Mouse (Mus musculus) stomach, embryonic 16.5 days (tissue): ENCODE data around the gene Col1a2. TPM values are rescaled to one million over a fixed set of nuclear protein-coding genes. Genes with fewer than 3 reads are reported as not detected.

Source experiments
- ATAC-seq: fragments of 200-750 bp; cut with Nextera tagmentation; 2 replicates; pipeline ENCODE4 v1.8.0; 2017; ENCODE audit warnings: moderate number of reproducible peaks, moderate TSS enrichment; ENCODE audit not compliant: insufficient read depth, low FRiP score
- H3K27ac ChIP-seq: fragments of 300-500 bp; sonication (generic); 2 replicates; pipeline ENCODE4 v1.5.1; 2014; ENCODE audit warnings: low read length
- H3K27me3 ChIP-seq: fragments of 300-500 bp; sonication (generic); 2 replicates; pipeline ENCODE4 v1.6.1; 2014; ENCODE audit warnings: low read length, control low read depth, mixed read lengths; ENCODE audit not compliant: control insufficient read depth, insufficient read depth
- H3K36me3 ChIP-seq: fragments of 300-500 bp; sonication (generic); 2 replicates; pipeline ENCODE4 v1.6.1; 2014; ENCODE audit warnings: low read length; ENCODE audit not compliant: control insufficient read depth, insufficient read depth
- H3K4me1 ChIP-seq: fragments of 300-500 bp; sonication (generic); 2 replicates; pipeline ENCODE4 v1.6.1; 2014; ENCODE audit warnings: low read length, control low read depth, mixed read lengths; ENCODE audit not compliant: control insufficient read depth, insufficient read depth
- H3K4me2 ChIP-seq: fragments of 300-500 bp; sonication (generic); 2 replicates; pipeline ENCODE4 v1.6.1; 2014; ENCODE audit warnings: low read depth, low read length, mixed read lengths
- H3K4me3 ChIP-seq: fragments of 300-500 bp; sonication (generic); replicated peaks from 2 replicates; pipeline ENCODE4 v1.5.1; 2014; ENCODE audit warnings: mild to moderate bottlenecking, low read length
- H3K9ac ChIP-seq: fragments of 300-500 bp; sonication (generic); 2 replicates; pipeline ENCODE4 v1.6.1; 2014; ENCODE audit warnings: low read length
- H3K9me3 ChIP-seq: fragments of 300-500 bp; sonication (generic); replicated peaks from 2 replicates; pipeline ENCODE4 v1.6.1; 2016; ENCODE audit warnings: low read length, control low read depth; ENCODE audit not compliant: control insufficient read depth
- WGBS: fragments of 180-500 bp; shearing (Covaris S2); extraction: QIAGEN DNeasy Blood & Tissue Kit; methylation state at CpG from one replicate; pipeline ENCODE4 v1.1.7; 2014; 5-methylcytosine and 5-hydroxymethylcytosine counted together
- polyA plus RNA-seq: library from polyadenylated mRNA; unstranded; fragments of >200 nt; fragmentation: Nextera tagmentation; extraction: Ambion mirVana; gene quantifications from 2 replicates; pipeline ENCODE4 v1.2.1, GENCODE M21; 2015

Gene Col1a2
- polyA plus RNA-seq, 1 experiment from 2014 or later, result 1,212 TPM

DNA sequence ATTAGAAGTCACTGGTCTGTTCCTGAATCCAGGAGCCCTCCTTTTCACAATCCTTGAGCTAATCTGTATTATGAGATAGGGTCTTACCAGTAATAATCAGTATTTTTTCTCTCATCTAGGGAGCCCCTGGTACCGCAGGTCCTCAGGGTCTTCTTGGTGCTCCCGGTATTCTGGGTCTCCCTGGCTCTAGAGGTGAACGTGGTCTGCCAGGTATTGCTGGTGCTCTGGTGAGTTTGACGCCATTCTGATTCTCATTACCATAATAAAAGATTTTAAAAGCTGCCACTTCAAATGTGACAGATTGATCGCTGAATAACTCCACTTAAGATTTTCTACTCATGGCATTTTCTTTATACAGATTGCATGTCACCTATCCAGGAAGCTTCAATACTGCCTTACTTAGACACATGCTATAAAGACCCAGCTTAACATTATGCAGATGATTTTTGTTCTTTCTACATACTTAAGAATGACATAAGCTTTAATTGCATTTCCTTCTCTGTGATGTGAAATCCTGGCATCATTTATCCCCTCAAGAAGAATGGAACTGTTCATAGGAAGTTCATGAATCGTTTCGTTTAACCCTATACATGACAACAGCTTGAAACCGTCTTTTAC lies 30.0 kb downstream of the Col1a2 start:
- no peak overlapping the region for H3K4me2 ChIP-seq
- H3K4me1 ChIP-seq, result no peaks in the 10 kb centered on the region
- no peak for ATAC-seq
- no peaks in the 10 kb centered on the region for H3K27me3 ChIP-seq
- H3K9ac ChIP-seq, result no peak overlapping the region
- no peak overlapping the region for H3K27ac ChIP-seq
- H3K4me3 ChIP-seq, result no peak overlapping the region
- H3K9me3 ChIP-seq, result no peaks in the 10 kb centered on the region
- no peaks in the 10 kb centered on the region; the same call in 1 of the 2 replicates for H3K36me3 ChIP-seq
- 83% methylated on average over 8 of the region's 8 CpGs for WGBS

DNA sequence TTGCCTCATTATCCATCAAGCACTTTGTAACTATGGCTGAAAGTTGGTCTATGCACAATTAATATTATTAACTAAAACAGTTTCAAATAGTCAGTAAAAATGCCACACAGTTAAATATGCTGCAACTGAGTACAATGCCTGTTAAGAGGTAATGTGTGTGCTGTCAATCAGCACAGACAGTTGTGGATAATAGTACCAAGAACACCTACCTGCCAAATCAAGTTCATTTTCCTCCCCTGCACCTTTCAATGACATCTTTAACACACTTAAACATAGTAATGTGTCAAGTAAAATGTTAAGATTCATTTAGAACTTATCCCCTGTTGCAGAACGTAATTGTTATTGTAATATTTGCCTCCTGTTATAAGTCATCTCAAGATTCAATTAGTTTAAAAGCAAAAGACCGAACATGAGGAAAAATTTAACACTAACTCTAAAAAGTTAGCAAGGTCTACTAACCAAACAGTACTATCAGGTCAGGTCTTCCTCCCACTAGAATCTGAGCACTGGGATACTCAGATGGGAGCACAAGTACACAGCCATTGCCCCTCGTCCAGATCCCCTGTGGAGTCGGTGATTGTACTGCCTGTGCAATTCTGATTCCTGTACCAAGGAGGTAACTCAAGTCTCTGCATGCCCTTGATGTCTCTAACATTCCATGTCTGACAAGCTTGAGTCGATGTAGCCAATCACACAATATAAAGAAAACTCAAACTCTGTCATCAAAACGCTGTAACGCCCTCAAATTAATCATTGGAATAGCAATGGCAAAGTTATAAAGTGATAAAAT lies 37.5 kb downstream of the Col1a2 start:
- H3K27me3 ChIP-seq, result no peaks in the 10 kb centered on the region
- H3K27ac ChIP-seq, result no peak overlapping the region
- H3K9ac ChIP-seq, result no peak overlapping the region
- H3K4me1 ChIP-seq, result peaks cover 2% of the 10 kb centered on the region; the same call in 1 of the 2 replicates
- H3K9me3 ChIP-seq, result no peaks in the 10 kb centered on the region
- no peak overlapping the region for H3K4me3 ChIP-seq
- no peak; the same call in 1 of the 2 replicates for ATAC-seq
- peaks cover 3% of the 10 kb centered on the region for H3K36me3 ChIP-seq
- H3K4me2 ChIP-seq, result no peak overlapping the region
- 86% methylated on average over 7 of the region's 7 CpGs for WGBS

DNA sequence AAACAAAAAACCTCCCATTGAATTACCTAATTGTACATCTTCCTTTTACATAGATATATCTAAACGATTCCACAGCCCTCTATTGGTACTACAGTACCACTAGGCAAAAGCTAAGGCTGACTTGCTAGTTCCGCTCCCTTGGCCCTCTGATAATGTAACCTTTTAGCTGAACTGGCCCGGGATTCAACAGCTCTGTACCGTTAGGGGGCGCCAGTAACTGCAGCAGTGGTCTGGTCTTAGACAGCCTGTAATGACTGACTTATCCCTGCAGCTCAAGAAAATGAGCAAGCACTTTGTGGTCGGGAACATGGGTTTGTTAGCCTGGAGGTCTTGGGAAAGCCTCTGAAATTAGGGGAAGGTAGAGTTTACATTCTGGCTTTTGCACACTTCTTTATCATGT lies 39.9 kb downstream of the Col1a2 start:
- Histone ChIP-seq H3K27me3 (no peaks in the 10 kb centered on the region), H3K4me2 (no peak overlapping the region), H3K9me3 (no peaks in the 10 kb centered on the region), H3K36me3 (peaks cover 3% of the 10 kb centered on the region; the same call in 1 of the 2 replicates), H3K9ac (no peak overlapping the region), H3K27ac (no peak overlapping the region), H3K4me1 (peaks cover 2% of the 10 kb centered on the region; the same call in 1 of the 2 replicates), H3K4me3 (no peak overlapping the region)
- WGBS, result 48% methylated on average over 6 of the region's 6 CpGs
- no peak for ATAC-seq

DNA sequence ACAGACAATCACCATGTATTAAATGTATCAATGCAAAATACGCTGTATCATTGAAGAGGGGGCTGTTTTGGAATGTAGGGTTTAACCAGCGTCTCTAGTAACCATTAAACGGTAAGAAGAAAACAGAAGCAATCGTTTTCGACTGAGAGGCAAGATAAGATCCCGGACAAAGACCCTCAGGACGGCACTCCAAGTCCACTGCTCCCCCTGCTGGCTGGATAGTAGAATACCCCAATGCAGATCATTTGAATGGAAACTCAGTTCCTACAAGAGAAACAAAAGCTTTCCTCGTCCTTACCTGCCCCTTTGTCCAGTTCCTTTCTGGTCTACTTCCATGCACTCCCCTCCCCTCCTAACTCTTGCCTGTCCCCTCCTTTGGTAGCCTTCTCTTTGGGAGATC lies 41.1 kb downstream of the Col1a2 start:
- H3K9ac ChIP-seq, result no peak overlapping the region
- ATAC-seq, result no peak
- WGBS, result 19% methylated on average over 8 of the region's 8 CpGs
- no peak overlapping the region for H3K4me3 ChIP-seq
- no peaks in the 10 kb centered on the region for H3K36me3 ChIP-seq
- H3K27ac ChIP-seq, result no peak overlapping the region
- H3K4me2 ChIP-seq, result peak overlapping the region; percentile 34; the same call in 1 of the 2 replicates
- no peaks in the 10 kb centered on the region for H3K9me3 ChIP-seq
- no peaks in the 10 kb centered on the region for H3K27me3 ChIP-seq
- peaks cover 2% of the 10 kb centered on the region; the same call in 1 of the 2 replicates for H3K4me1 ChIP-seq

DNA sequence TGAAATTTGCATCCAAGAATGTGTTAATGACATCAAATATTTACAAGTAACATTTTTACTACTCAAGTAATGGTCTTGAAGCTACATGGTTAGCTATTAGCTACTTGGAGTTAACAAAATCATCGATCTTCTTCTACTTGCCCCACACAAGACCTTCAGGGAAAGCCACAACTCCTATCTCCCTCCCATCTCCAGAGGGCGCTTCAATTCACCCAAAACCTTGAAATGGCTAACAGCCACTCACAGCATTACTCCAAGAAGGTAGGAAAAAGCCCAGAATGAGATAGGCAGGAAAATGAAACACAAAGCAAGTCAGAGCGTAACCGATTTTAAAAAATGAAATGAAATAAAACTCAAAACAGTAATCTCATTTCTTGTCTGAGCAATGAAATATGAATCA lies 44.3 kb downstream of the Col1a2 start:
- H3K4me1 ChIP-seq, result peaks cover 2% of the 10 kb centered on the region; the same call in 1 of the 2 replicates
- H3K9me3 ChIP-seq, result no peaks in the 10 kb centered on the region
- no peak overlapping the region for H3K4me2 ChIP-seq
- no peak overlapping the region for H3K9ac ChIP-seq
- no peaks in the 10 kb centered on the region for H3K36me3 ChIP-seq
- H3K4me3 ChIP-seq, result no peak overlapping the region
- no peaks in the 10 kb centered on the region for H3K27me3 ChIP-seq
- WGBS, result 52% methylated on average over 4 of the region's 4 CpGs
- ATAC-seq, result no peak
- no peak overlapping the region for H3K27ac ChIP-seq

DNA sequence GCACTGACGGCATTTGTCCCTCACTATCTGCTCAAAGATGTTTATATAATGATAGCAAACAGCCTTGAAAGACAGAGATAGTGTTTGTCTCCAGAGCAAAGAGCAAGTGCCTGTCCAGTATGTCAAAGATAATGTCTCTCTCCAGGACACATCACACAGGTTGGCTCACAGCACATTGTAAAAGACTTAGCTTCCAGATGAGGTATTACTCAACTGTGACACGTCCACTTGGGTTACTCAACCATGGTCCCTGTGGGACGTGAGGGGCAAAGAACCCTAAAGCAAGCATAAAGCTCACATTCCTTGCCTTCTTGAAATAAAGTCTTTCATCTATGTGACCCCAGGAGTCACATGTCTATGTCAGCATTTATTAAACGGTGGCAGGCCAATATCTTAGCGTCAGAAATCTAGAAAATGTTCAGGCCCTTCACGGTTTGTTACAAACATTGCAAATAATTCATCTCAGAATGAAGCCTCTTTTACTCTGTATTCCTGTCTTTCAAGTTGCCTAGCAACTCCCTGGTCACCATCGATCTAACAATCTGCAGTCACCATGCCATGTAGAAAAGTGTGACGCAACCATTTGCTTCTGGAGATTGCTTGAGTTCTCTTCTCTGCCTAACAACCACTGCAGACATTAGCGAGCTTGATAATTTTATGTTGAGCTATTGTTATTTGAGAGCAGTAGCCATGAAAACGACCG lies 45.4 kb downstream of the Col1a2 start:
- Histone ChIP-seq H3K27me3 (no peaks in the 10 kb centered on the region), H3K36me3 (no peaks in the 10 kb centered on the region), H3K9me3 (no peaks in the 10 kb centered on the region), H3K9ac (no peak overlapping the region), H3K4me2 (no peak overlapping the region), H3K27ac (no peak overlapping the region), H3K4me3 (no peak overlapping the region), H3K4me1 (peaks cover 2% of the 10 kb centered on the region; the same call in 1 of the 2 replicates)
- 48% methylated on average over 11 of the region's 11 CpGs for WGBS
- no peak for ATAC-seq

DNA sequence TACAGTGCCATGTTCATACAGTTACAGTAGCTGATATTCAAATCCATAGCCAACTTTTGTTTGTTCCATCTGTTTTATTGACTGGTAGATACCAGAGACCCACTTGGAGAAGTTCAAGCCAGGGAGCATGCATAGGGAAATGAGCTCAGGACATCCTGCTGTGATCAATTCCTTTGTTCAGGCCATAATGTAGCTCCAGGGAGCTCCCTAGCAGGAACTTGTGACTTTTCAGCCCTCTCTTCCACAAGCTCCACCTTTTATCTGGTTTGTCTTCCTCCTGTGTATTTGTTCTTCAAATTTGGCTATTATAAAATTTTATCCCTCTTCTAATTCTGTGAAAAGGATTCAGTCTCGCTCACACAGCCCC lies 45.9 kb downstream of the Col1a2 start:
- H3K36me3 ChIP-seq, result no peaks in the 10 kb centered on the region

DNA sequence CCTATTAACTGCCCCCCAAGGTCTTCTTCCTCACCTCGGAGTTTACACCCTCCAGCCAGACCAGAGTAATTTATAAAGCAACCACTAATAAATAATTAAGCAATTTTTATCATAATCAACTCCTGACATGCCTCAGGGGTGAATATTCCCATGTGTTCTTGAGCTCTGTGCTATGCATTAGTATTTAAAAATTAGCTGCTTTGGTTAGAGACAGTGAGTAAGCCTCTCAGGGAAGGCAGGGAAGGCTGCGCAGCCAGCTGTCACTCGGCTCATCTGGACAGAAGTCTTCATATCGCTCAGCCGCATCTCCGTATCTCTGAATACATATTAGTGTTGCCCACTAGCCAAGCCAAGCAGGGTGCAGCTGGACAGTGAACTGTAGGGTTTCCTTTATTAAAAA lies 50.8 kb downstream of the Col1a2 start:
- 76% methylated on average over 6 of the region's 6 CpGs for WGBS
- Histone ChIP-seq H3K4me1 (no peaks in the 10 kb centered on the region; the same call in 1 of the 2 replicates), H3K4me3 (no peak overlapping the region), H3K27ac (no peak overlapping the region), H3K9ac (no peak overlapping the region), H3K27me3 (no peaks in the 10 kb centered on the region), H3K36me3 (no peaks in the 10 kb centered on the region), H3K4me2 (no peak overlapping the region), H3K9me3 (no peaks in the 10 kb centered on the region)
- no peak for ATAC-seq

More for the DNA sequence above, 45.9 kb downstream of the Col1a2 start:
- Histone ChIP-seq H3K9me3 (no peaks in the 10 kb centered on the region), H3K9ac (no peak overlapping the region), H3K27ac (no peak overlapping the region), H3K27me3 (no peaks in the 10 kb centered on the region), H3K4me2 (no peak overlapping the region), H3K4me3 (no peak overlapping the region), H3K4me1 (peaks cover 2% of the 10 kb centered on the region; the same call in 1 of the 2 replicates)
- WGBS, result 85% methylated on average over 1 of the region's 1 CpGs
- ATAC-seq, result no peak

DNA sequence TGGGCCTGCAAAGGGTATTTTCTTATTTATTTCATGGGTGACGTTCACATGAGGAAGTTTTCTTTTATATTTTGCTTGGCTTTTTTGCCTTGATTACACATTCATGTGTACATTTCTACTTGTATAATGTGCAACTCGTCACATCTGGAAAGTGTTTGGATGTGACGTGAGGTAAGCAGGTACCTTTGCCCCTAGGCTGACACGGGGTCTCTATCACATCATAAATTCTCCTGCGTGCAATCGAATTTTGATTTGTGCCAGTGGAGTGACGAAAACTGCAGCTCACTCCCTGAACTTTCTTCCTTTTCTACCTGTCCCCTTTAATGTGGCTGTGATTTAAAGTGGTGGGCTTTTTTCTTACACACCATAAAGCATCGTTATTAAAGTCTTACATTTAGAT lies 52.5 kb downstream of the Col1a2 start:
- Histone ChIP-seq H3K9ac (no peak overlapping the region), H3K27ac (no peak overlapping the region)
- WGBS, result 69% methylated on average over 8 of the region's 8 CpGs

More for the DNA sequence above, 52.5 kb downstream of the Col1a2 start:
- Histone ChIP-seq H3K27me3 (no peaks in the 10 kb centered on the region), H3K4me2 (no peak overlapping the region), H3K9me3 (no peaks in the 10 kb centered on the region), H3K4me3 (no peak overlapping the region), H3K36me3 (no peaks in the 10 kb centered on the region), H3K4me1 (peaks cover 5% of the 10 kb centered on the region; the same call in 1 of the 2 replicates)
- no peak for ATAC-seq
